Mouse (Mus musculus): ENCODE measurements around the gene Cnmd. TPM values are rescaled to one million over a fixed set of nuclear protein-coding genes. Genes with fewer than 3 reads are reported as not detected.

The Cnmd gene
- polyA plus RNA-seq, 1 experiment from 2014 or later, result 2.9 TPM

DNA sequence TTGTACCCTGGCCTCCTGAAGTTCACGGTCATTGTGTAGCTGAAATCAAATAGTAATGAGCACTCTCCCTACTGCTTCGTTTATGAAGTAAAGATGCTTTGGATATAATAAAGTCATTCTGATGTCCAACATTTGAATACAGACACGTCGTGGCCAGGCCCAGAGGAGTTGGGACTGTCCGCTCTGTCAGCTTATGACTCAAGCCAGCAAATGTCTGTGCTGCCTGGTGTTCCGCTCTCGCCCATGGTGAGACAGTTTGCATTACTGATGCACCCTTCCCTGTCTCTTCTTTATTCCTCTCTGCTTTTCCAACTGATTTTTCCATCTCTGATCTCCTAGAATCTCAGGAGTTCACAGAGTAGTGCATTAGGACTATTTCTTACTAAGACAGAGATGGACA, 42.2 kb downstream of the Cnmd start:
- Histone ChIP-seq H3K4me1 (no peaks in the 10 kb centered on the region), H3K4me3 (no peak overlapping the region), H3K9me3 (no peaks in the 10 kb centered on the region), H3K36me3 (peaks cover 53% of the 10 kb centered on the region), H3K27me3 (ENCODE audit: insufficient read depth, poor library complexity, severe bottlenecking) (no peaks in the 10 kb centered on the region), H3K27ac (no peak overlapping the region)
- DNase-seq (ENCODE audit: low spot score), result no peak
- 89% methylated on average over 7 of the region's 7 CpGs for WGBS

DNA sequence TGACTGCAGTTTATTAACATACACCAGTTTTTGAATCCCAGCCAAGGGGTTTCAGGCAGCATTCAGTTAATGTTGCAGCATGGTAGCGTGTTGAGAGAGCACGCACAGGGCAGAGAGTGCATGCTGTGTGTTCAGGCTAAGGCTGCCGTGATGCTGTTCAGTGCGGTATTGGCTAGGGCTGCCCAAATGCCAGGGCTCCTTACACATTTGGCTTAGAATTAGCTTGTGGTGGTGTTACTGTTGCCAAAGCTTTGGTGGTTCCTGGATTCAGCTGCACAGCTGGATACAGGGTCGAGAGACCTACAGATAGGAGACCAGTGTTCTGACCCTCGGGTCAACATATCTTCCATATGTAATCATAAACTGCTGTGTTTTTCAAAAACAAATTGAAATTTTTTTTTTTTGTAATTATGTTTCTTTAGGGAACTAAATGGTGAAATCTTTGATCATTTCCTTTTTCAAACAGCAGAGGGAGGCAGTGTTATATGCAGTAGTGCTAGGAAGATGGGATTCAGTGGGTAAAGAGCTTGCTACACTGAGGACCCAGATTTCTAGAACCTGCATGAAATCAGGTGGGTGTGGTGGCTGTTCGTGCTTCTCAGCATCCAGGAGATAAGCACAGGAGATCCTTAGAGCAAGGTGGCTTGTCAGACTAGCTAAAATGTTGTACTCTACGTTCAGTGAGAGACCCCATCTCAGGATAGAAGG, 44.7 kb downstream of the Cnmd start:
- Histone ChIP-seq H3K36me3 (peaks cover 58% of the 10 kb centered on the region), H3K9me3 (no peaks in the 10 kb centered on the region), H3K4me3 (no peak overlapping the region), H3K4me1 (no peaks in the 10 kb centered on the region), H3K27me3 (ENCODE audit: insufficient read depth, poor library complexity, severe bottlenecking) (no peaks in the 10 kb centered on the region), H3K27ac (no peak overlapping the region)
- 84% methylated on average over 8 of the region's 8 CpGs for WGBS
- no peak for DNase-seq (ENCODE audit: low spot score)

GRCm38 (mm10) chr14:79608286-79608685, 53.7 kb downstream of the Cnmd start:
- DNase-seq (ENCODE audit: low spot score), result no peak
- Histone ChIP-seq H3K27ac (no peak overlapping the region), H3K4me1 (no peaks in the 10 kb centered on the region), H3K4me3 (no peak overlapping the region), H3K36me3 (peaks cover 89% of the 10 kb centered on the region), H3K9me3 (no peaks in the 10 kb centered on the region), H3K27me3 (ENCODE audit: insufficient read depth, poor library complexity, severe bottlenecking) (no peaks in the 10 kb centered on the region)
- WGBS, result 91% methylated on average over 6 of the region's 6 CpGs

DNA sequence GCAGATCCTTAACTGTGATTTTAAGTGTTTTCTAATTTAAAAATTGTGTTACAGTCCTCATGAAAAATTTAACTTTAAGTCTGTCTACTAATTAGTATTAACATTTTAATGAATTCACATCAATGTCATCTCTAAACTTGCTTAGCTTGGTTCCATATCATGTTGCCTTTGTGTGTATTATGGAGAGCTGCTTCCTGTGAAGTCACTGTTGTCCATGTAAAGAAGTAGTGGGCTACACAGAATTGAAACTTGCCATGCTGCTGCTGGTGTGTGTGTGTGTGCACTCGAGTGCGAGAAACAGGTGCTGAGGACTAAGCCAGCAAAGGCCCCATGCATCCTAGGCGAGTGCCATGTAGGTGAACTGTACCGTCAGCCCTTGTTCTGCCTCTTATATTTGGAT, 54.6 kb downstream of the Cnmd start:
- 94% methylated on average over 4 of the region's 4 CpGs for WGBS
- Histone ChIP-seq H3K27me3 (ENCODE audit: insufficient read depth, poor library complexity, severe bottlenecking) (no peaks in the 10 kb centered on the region), H3K27ac (no peak overlapping the region), H3K9me3 (no peaks in the 10 kb centered on the region), H3K36me3 (peaks cover 89% of the 10 kb centered on the region), H3K4me3 (no peak overlapping the region), H3K4me1 (no peaks in the 10 kb centered on the region)
- DNase-seq (ENCODE audit: low spot score), result no peak

DNA sequence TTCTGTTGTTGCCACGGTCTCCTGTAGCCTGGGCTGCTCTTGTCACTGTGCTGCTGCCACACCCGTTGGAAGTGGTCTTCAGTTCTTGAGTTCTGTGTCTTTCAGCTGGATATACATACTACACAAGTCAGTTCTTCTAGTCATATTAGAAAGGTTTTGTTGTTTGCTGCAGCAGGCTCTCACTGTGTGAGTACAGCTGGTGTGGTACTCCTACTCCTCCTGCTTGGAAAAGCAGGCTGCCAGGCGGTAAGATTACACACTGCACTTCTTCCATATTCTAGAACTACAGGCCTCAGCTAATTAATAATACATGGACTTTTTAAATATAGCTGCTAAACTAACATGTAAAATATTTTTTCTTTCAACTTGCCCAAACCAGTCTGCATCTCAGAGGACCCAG, 55.1 kb downstream of the Cnmd start:
- H3K9me3 ChIP-seq, result no peaks in the 10 kb centered on the region
- H3K27ac ChIP-seq, result no peak overlapping the region
- DNase-seq (ENCODE audit: low spot score), result no peak
- no peaks in the 10 kb centered on the region for H3K27me3 ChIP-seq (ENCODE audit: insufficient read depth, poor library complexity, severe bottlenecking)
- H3K4me1 ChIP-seq, result no peaks in the 10 kb centered on the region
- no peak overlapping the region for H3K4me3 ChIP-seq
- WGBS, result 84% methylated on average over 3 of the region's 3 CpGs
- H3K36me3 ChIP-seq, result peaks cover 89% of the 10 kb centered on the region

- no peak overlapping the region for H3K4me3 ChIP-seq
- no peaks in the 10 kb centered on the region for H3K4me1 ChIP-seq
- H3K27me3 ChIP-seq (ENCODE audit: insufficient read depth, poor library complexity, severe bottlenecking), result no peaks in the 10 kb centered on the region
- WGBS, result 91% methylated on average over 6 of the region's 6 CpGs
- H3K27ac ChIP-seq, result no peak overlapping the region
- H3K9me3 ChIP-seq, result no peaks in the 10 kb centered on the region
- peaks cover 89% of the 10 kb centered on the region for H3K36me3 ChIP-seq
- DNase-seq (ENCODE audit: low spot score), result no peak
These were observed 55.6 kb downstream of the Cnmd start for GRCm38 (mm10) chr14:79606392-79606791.

DNA sequence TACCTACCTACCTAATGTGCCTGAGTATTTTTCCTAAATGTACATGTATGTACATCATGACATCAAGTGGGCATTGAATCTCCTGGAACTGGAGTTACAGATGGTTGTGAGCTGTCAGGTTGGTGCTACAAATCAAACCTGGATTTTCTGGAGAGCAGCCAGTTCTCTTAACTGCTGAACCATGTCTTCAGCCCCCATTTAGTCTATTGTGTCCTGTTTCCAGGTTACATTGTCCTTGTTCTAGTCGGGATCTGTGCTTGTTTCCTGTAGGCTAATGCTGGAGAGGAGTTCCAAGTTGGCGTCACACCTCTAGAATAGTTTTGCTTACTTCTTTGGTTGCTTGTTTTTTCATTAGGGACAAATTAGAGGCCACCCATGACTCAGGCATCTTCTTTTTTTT, 56.1 kb downstream of the Cnmd start:
- DNase-seq (ENCODE audit: low spot score), result no peak
- Histone ChIP-seq H3K4me1 (no peaks in the 10 kb centered on the region), H3K9me3 (no peaks in the 10 kb centered on the region), H3K27me3 (ENCODE audit: insufficient read depth, poor library complexity, severe bottlenecking) (no peaks in the 10 kb centered on the region), H3K4me3 (no peak overlapping the region), H3K27ac (no peak overlapping the region), H3K36me3 (peaks cover 88% of the 10 kb centered on the region)
- WGBS, result 86% methylated on average over 2 of the region's 2 CpGs

DNA sequence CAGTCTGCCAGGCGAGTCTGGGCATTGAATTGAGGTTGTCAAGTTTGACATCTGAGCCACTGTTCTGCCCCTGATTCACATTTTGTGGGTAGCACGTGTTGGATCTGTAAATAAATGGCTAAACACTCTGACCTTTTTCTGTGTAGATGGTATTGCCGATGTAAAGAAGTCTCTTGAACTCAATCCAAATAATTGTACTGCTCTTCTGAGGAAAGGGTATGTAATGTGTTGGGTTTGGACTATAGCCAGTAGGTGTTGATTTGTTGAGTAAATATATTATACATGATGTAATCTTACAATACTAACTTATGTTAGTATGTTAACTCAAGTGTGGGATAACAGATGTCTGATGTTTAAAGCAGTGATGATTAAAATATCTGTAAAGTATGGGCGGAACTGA, 65.4 kb downstream of the Cnmd start:
- 85% methylated on average over 4 of the region's 4 CpGs for WGBS
- DNase-seq (ENCODE audit: low spot score), result no peak
- H3K4me1 ChIP-seq, result no peaks in the 10 kb centered on the region
- H3K27me3 ChIP-seq (ENCODE audit: insufficient read depth, poor library complexity, severe bottlenecking), result no peaks in the 10 kb centered on the region
- H3K36me3 ChIP-seq, result peaks cover 71% of the 10 kb centered on the region
- H3K9me3 ChIP-seq, result no peaks in the 10 kb centered on the region
- H3K4me3 ChIP-seq, result no peak overlapping the region
- no peak overlapping the region for H3K27ac ChIP-seq

- Histone ChIP-seq H3K27ac (no peak overlapping the region), H3K9me3 (no peaks in the 10 kb centered on the region), H3K4me1 (0 out of 2 replicates have a peak, but pooled peaks cover 2% of the 10 kb centered on the region), H3K36me3 (peaks cover 52% of the 10 kb centered on the region), H3K4me3 (no peak overlapping the region), H3K27me3 (ENCODE audit: insufficient read depth, poor library complexity, severe bottlenecking) (no peaks in the 10 kb centered on the region)
- DNase-seq (ENCODE audit: low spot score), result no peak
- 90% methylated on average over 5 of the region's 5 CpGs for WGBS
These were observed 67.9 kb downstream of the Cnmd start for GRCm38 (mm10) chr14:79594069-79594468.

- no peak overlapping the region for H3K4me3 ChIP-seq
- no peak for DNase-seq (ENCODE audit: low spot score)
- no peaks in the 10 kb centered on the region for H3K9me3 ChIP-seq
- 87% methylated on average over 2 of the region's 2 CpGs for WGBS
- H3K27ac ChIP-seq, result no peak overlapping the region
- peaks cover 29% of the 10 kb centered on the region for H3K36me3 ChIP-seq
- no peaks in the 10 kb centered on the region for H3K27me3 ChIP-seq (ENCODE audit: insufficient read depth, poor library complexity, severe bottlenecking)
- H3K4me1 ChIP-seq, result peaks cover 11% of the 10 kb centered on the region
These were observed 70.4 kb downstream of the Cnmd start for GRCm38 (mm10) chr14:79591611-79592010.

GRCm38 (mm10) chr14:79590916-79591315, 71.1 kb downstream of the Cnmd start:
- Histone ChIP-seq H3K4me1 (peaks cover 16% of the 10 kb centered on the region), H3K9me3 (no peaks in the 10 kb centered on the region)
- 91% methylated on average over 8 of the region's 8 CpGs for WGBS

GRCm38 (mm10) chr14:79589401-79589800, 72.6 kb downstream of the Cnmd start:
- WGBS, result 87% methylated on average over 6 of the region's 6 CpGs
- H3K36me3 ChIP-seq, result peaks cover 11% of the 10 kb centered on the region; the same call in 1 of the 2 replicates
- H3K4me3 ChIP-seq, result no peak overlapping the region; the same call in 1 of the 2 replicates
- H3K4me1 ChIP-seq, result peaks cover 16% of the 10 kb centered on the region
- no peak for DNase-seq (ENCODE audit: low spot score)
- H3K27me3 ChIP-seq (ENCODE audit: insufficient read depth, poor library complexity, severe bottlenecking), result no peaks in the 10 kb centered on the region
- no peaks in the 10 kb centered on the region for H3K9me3 ChIP-seq
- H3K27ac ChIP-seq, result no peak overlapping the region

More at GRCm38 (mm10) chr14:79590916-79591315, 71.1 kb downstream of the Cnmd start:
- Histone ChIP-seq H3K36me3 (peaks cover 22% of the 10 kb centered on the region), H3K27me3 (ENCODE audit: insufficient read depth, poor library complexity, severe bottlenecking) (no peaks in the 10 kb centered on the region), H3K4me3 (no peak overlapping the region), H3K27ac (no peak overlapping the region)
- no peak for DNase-seq (ENCODE audit: low spot score)

- Histone ChIP-seq H3K9me3 (no peaks in the 10 kb centered on the region), H3K27ac (no peak overlapping the region)
These were observed 73.4 kb downstream of the Cnmd start for GRCm38 (mm10) chr14:79588534-79588951.

GRCm38 (mm10) chr14:79587852-79588229, 74.1 kb downstream of the Cnmd start:
- WGBS, result 1% methylated on average over 9 of the region's 9 CpGs
- Histone ChIP-seq H3K4me3 (peak overlapping the region; percentile 75), H3K27ac (peak overlapping the region; percentile 99), H3K9me3 (no peaks in the 10 kb centered on the region), H3K36me3 (peaks cover 7% of the 10 kb centered on the region; the same call in 1 of the 2 replicates), H3K4me1 (peaks cover 16% of the 10 kb centered on the region), H3K27me3 (ENCODE audit: insufficient read depth, poor library complexity, severe bottlenecking) (no peaks in the 10 kb centered on the region)
- DNase-seq (ENCODE audit: low spot score), result no peak

More at GRCm38 (mm10) chr14:79588534-79588951, 73.4 kb downstream of the Cnmd start:
- WGBS, result 77% methylated on average over 9 of the region's 9 CpGs
- H3K27me3 ChIP-seq (ENCODE audit: insufficient read depth, poor library complexity, severe bottlenecking), result no peaks in the 10 kb centered on the region
- H3K4me3 ChIP-seq, result peak overlapping the region; percentile 75
- peaks cover 7% of the 10 kb centered on the region; the same call in 1 of the 2 replicates for H3K36me3 ChIP-seq
- no peak for DNase-seq (ENCODE audit: low spot score)
- H3K4me1 ChIP-seq, result peaks cover 16% of the 10 kb centered on the region

Data from heart, embryonic 10.5 days (tissue).